Mouse (Mus musculus): ENCODE results near the gene Rbms3.

Rbms3 gene

DNA sequence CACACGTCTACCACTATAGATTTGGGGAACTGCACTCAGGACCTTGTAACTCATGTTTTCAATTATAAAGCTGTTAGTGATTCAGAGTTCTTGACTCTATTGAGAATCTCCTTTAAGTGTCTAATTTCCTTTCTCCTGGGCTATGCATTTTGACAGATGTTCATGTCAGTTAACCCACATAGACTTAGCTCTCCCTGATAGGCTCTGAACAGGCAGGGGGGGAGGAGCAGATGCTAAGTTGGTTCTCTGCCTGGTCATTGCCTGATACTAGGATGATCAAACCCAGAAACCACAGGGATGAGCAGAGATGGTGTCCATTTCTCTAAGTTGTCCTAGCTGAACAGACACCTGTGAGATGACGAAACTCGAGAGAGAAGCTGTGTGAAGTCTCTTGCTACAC is 707.2 kb downstream of the Rbms3 start:
- DNase-seq (ENCODE audit: extremely low spot score, low read depth, low spot score), result no peak

DNA sequence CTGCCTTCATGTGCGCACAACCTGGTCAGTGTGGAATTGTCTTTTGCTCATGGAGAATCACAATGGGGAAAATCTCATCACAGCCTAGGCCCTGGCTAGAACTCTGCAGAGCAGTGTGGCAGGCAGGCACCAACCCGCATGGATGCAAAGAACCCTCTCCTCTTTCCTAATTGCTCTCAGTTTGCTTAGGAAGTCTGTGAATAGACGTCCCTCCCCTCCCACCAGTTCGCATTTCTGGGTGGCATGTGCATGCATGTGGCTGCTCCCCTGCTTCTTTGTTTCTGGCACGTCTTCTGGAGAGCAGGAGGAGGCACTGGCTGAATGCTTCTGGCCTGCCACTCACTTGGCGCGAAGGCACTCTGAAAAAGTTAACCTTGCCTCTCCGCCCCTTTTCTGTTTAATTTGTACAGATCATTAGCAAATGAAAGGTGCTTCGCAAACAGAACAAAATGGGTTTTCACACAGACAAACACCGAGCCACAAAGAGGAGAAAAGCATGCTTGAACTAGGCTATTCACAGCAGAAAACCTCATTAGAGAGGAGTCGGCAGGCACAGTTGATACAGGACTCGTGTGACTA is 710.2 kb downstream of the Rbms3 start:
- no peak for DNase-seq (ENCODE audit: extremely low spot score, low read depth, low spot score)

DNA sequence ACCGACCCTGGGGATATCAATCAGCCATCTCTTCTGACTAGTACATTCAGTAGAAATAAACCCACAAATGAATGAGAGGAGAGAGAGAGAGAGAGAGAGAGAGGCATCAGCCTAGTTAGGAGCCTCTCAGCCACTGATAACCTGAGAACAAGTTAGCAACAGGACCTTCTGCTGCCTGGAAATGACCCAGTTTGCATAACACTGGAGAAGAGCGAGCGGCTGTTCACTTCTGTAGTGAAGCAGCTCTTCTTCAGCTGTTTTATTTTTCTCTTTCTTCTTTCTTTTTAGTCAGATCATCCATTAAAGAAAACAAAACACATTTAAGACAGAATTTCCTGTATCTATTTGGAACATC is 717.2 kb downstream of the Rbms3 start:
- no peak for DNase-seq (ENCODE audit: extremely low spot score, low read depth, low spot score)

DNA sequence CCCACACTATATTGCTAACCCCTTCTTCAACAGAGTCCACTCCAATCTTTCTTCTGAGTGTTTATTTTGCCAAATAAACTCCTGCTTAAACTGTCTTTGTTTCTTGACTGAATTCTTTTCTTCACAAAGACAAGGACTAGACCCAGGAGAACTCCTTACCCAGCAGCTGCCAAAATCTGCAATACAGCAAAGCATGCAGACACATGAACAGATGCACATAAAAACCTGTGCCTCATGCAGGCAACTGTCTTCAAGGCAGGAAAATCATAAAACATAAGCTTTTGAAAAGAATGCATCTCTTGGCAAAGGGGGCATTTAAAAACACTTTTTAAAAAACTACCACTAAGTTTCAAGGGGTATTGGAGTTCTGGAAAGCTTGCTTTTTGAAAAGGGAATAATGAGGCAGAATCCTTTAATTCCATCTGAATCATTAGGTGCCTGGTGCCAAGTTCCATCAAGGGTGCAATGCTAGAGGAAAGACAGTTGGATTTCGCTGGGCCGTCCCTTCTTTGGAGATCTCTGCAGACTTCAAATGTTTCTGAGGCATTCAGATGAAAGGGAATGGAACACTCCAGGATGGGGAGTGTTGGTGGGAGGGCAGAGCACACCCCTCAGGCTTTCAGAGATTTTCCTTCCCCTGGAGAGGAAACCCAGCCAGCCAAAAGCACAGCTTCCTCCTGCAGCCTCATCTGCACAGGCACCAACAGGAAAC is 717.8 kb downstream of the Rbms3 start:
- DNase-seq (ENCODE audit: extremely low spot score, low read depth, low spot score), result no peak

DNA sequence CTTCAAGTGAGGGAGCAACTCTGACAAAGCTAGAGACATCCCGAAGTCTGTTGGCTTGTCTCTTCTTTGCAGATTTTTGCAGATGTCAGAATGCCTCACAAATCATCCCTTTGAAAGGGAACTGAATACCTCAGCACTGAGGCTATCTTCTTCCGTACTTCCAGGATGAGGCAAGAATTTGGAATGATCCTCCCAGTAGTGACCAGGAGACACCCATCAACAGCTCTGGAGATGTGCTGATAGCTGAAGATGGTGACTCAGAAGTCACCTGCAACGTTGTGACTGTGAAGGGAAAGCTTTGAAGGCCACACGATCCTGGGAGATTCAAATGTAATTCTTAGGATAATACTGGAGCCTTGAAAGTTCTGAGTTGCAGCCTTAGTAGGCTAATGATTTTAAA is 720.2 kb downstream of the Rbms3 start:
- no peak for DNase-seq (ENCODE audit: extremely low spot score, low read depth, low spot score)

DNA sequence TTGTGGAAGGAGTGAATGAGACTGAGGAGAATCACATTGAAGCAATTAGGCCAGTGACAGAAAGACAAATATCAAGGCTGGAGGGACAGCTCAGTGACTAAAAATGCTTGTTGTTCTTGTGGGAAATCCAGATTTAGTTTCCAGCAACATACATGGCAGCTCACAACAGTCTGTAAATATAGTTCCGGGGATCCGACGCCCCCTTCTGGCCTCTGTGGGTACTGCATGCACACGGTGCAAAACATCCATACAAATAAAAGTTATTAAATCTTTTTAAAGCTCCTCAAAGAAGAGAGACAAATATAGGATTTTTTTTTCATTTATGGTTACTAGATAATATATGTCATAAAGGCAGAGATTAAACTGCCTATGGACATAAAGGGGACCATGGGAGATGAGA is 722.8 kb downstream of the Rbms3 start:
- no peak for DNase-seq (ENCODE audit: extremely low spot score, low read depth, low spot score)

DNA sequence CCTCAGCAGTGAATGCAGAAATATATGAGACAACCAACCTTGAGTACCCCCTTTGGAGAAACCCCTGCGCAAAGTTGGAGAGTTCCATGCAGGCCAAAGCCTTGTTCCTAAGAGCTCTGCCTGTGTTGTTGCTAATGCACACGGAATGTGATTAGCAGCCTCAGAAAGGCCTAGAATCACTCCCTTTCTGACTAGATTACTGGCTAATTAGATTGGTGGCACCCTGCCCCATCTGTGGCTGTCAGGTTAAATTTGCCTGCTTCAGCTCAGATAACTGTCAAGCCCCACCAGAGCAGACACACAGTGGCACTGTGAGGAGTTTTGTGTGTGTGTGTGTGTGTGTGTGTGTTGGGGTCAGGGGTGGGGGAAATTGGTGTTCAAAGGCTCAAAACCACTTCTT is 724.1 kb downstream of the Rbms3 start:
- no peak for DNase-seq (ENCODE audit: extremely low spot score, low read depth, low spot score)

DNA sequence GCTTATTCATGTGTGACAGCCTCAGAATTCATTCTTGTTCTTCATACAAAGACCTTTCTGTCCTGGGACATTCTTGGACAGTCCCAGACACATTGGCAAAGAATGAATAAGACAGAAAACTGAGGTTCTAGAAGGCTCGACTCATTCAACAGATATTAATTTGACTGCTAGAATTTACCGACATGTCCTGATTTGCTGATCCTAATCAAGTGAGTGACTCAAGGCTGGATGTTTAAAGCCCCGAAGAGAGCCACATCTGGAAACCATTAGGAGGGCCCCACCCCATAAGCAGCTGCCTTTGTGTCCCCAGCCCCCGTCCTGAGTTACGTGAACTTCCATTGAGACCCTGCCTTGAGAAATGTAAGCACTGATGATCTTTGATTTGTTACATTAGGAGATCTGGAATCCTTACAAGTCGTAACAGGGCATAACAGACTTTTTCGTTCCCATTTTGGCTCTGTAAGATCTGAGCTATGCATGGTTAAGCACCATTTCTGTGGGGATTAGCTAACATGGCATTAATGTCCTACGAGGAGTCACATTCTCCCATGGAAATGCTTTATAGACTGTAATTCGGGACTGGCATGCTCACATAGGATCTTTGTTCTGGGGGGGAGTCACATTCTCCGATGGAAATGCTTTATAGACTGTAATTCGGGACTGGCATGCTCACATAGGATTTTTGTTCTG is 726.3 kb downstream of the Rbms3 start:
- DNase-seq (ENCODE audit: extremely low spot score, low read depth, low spot score), result peak; percentile 64

DNA sequence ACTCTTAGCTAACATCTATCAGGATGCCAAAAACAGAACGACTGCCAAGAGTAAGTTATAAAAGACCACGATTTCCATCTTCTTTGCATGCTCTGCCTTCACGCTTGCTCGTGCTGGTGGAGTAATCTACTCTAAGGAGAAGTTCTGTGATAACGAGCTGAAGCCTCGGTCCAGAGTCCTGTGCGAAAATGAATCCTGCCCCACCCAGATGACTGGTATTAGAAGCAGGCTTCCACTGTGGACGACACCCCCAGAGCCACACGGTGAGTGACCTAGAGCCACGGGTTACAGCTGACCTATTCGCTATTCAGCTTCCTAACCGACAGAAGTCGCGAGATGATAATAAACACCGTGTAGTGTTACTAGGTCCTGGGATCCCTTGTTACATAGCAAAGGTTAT is 730.3 kb downstream of the Rbms3 start:
- DNase-seq (ENCODE audit: extremely low spot score, low read depth, low spot score), result no peak

DNA sequence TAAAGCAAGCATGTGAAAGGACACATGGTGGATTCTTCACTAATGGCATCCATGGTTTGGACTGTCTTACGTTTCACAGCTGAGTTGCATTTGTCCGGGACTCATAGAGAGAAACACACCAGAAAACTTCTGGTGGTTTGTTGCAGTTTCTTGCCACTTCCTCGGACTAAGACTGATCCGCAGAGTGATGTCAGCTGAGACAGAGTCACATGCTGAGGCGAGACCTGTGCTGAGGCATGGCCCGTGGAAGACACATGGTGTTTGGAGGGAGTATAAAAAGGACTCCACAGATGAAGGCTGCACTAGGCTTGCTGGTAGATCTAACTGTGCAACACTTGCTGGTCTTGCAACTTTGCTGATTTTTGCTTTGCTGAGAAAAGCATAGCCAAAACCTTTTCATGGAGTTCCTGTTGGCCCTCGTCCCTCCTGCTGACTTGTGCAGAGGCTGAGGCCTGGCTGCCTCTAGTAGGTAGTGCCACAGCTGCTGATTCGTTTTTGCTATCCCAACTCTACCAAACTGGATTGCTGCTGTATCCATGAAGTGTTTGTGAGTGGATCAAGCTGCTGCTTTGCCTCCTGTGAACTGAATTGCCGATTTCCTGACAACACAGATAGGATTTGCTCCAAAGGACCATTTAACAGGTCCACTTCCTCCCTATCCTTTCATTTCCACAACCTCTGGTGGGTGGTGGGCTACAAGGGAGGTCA is 742.6 kb downstream of the Rbms3 start:
- DNase-seq (ENCODE audit: extremely low spot score, low read depth, low spot score), result no peak

DNA sequence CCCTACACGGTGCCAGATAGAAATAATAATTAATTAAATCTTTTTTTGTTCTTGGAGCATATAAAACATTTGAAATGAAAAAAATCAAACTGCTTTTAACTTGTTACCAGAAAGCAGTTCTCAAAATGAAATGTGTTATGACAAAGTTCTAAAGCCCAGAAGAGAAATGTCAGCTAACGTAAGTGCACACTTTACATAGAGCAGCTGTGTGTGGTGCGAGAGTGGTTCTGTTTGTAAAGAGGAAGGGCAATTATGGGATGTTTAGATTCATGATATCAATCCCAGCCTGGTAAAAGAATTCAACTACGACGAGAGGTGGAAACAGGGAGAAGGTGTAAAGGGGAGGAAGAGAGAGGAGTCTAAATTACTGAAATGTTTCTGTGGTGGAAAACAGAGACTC is 744.1 kb downstream of the Rbms3 start:
- no peak for DNase-seq (ENCODE audit: extremely low spot score, low read depth, low spot score)

DNA sequence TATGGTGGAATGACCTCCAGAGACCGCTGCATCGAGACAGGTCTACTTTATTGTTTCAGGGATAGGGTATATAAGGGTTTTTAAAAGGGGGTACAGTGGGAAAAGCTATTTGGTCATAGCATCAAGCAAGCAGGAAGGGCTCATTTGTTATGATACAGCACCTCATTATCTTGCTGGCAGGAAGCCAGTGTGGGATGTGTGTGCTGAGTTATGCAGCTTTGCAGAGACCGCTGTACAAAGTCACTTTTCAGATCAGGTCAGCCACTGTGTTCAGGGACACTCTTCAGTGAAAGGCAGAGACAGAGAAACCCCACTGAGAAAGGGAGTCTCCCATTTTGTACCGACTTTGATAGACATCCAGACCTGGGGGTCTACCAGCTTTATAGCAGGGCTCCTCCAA is 749.2 kb downstream of the Rbms3 start:
- no peak for DNase-seq (ENCODE audit: extremely low spot score, low read depth, low spot score)

DNA sequence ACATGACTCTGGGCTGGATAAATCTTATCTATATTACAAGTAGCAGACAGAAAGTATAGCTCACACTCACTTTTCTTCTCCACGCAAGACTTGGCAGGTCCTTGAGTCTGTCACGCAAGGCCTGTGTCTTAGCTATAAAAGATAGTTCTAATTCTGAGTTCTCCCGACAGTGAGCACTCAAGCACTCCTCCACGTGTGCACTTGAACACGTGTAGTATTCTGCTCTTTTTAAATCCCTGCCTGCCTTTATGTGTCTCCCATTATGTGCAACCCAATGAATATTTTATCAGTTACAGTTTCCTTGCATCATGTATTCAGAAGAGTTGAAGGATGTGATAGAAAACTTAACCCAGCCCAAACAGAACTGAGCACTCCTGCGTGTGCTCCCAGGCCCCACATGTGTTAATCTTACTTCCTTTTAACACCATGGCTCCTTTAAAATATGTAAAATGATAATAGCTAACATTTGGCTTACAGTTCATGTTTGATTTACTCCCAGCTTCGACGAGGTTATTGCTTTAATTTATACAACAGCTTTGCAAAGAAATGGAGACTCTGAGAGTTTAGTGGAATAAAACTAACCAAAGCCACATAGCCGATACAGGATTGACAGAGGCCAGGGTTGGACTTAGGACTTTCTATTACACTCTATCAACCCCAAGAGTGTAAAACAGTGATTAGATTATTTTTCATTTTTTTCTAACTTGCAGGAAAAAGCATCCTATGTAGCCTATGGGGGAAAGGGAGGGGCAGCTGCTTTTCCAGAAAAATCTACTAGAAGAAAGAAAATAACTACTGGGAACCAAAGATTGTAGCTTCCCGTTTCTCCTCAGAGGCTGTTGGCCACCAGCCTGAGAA is 749.9 kb downstream of the Rbms3 start:
- DNase-seq (ENCODE audit: extremely low spot score, low read depth, low spot score), result no peak

DNA sequence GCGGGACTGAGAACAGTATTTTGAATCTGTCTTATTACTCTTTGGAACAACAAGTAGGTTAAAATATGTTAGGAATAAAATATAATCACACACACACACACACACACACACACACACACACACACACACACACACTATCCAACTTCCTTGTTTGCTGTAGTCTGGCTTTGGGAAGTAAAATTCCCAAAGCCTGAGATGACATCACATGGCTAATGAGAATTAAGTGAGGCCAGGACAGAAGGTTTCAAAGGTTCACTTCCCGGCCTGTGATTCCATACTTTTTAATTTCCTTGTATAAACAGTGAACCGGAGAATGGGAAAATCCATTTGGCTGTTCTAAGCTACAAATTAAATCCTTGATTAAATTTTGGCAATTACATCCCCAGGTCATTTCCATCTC is 752.9 kb downstream of the Rbms3 start:
- DNase-seq (ENCODE audit: extremely low spot score, low read depth, low spot score), result no peak

DNA sequence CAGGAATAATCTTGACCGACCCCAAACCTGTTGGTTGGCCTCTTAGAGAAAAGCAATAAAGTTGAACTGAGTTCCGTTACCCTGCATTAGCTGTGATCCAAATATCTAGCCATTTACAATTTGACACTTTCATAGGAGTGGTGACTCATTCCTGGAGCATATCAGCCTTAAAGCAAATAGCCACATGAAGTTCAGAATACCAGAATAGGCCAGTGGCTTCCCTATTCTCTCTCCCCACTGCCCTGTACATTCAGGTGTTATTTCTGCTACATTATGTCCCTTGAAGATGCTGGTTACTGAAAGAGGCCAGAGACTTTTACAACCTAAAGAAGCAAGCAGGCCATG is 755.8 kb downstream of the Rbms3 start:
- peak; percentile 8 for DNase-seq (ENCODE audit: extremely low spot score, low read depth, low spot score)

DNA sequence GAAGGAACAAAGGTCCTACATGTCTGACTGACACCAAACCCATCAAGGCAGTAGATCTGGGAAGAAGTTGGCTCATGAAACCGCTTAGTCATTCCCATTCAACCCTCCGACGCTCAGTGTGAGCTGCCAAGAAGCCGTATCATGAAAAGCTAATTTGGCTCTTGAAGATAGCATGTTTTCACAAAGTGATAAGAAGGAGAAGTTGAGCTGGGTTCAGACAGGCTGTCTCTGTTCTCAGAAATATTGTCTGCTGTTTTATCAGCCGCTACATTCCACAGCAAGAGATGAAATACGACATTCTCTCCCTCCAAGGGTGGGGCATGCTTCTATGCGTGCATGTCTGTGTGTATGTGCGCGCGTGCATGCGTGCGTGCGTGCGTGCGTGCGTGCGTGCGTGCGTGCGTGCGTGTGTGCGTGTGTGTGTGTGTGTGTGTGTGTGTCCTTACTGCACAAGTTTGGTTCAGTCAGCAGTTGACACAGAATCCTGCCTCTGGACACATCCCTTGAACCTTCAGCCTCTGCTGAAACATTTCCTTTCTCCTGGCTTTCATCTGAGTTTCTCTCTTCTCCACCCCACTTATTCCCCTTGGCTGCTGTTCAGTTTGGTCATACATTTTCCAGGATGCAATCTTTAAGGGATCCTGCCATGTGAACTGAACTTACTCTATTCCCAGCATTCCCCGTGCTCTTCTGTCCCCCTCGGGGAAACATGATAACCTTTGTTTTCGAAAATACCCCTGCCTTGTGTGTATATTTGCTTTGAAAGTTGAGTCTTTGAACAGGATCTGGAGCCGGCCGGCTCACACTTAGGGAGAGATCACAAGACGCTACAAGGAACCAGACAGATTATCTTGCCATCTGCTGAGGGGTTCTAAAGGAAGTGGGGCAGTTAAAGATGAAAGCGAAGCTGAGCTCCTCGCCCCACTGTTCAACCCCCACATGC is 756.4 kb downstream of the Rbms3 start:
- DNase-seq (ENCODE audit: extremely low spot score, low read depth, low spot score), result no peak

DNA sequence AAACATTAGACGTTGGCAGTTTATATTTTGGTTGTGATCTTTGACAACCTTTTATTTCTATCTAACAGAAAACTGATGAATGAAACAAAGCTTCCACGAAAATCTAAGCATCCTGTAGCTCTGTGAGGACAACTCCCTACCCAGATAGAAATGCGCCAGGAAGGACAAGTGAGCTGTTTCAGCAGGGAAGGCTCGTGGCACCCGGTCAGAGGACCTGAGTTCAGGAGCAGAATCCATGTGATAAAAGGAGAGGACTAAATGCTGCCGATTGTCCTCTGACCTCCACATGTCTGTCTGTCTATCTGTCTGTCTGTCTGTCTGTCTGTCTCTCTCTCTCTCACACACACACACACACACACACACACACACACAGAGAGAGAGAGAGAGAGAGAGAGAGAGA is 757.4 kb downstream of the Rbms3 start:
- DNase-seq (ENCODE audit: extremely low spot score, low read depth, low spot score), result no peak

DNA sequence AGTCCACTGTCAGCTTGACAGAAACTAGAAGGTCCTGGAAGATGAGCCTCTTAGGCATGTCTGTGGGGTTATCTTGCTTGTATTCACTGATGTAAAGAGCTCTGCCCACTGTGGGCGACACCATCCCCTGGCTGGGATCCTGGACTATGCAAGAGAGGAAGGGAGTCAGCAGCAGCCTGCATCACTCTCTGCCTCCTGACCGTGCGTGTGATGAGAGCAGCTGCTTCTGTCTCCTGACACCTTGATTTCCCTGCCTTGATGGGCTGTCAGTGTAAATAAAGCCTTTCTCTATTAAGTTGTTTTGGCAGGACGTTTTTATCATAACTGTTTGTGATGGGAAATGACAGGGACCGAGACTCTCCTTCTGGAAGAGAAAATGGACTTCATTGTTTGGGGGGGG is 758.1 kb downstream of the Rbms3 start:
- no peak for DNase-seq (ENCODE audit: extremely low spot score, low read depth, low spot score)

DNA sequence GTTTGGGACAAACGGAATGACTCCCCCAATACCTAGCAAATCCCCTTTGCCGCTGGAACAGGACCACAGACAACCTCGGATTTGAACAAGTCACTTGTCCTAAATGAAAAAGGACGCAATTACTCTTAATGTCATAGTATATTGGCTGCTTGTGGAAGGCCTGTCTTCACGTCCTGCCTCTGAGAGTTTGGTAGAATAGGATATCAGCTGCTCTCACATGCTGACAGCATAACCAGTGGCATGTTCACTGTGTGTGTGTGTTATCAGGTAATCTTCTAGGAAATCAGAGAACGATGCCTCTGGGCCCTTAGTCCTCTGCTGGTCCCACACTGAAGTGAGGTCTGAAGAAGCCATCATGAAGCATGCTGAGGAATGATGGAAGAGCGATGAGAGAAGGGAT is 763.7 kb downstream of the Rbms3 start:
- DNase-seq (ENCODE audit: extremely low spot score, low read depth, low spot score), result no peak

DNA sequence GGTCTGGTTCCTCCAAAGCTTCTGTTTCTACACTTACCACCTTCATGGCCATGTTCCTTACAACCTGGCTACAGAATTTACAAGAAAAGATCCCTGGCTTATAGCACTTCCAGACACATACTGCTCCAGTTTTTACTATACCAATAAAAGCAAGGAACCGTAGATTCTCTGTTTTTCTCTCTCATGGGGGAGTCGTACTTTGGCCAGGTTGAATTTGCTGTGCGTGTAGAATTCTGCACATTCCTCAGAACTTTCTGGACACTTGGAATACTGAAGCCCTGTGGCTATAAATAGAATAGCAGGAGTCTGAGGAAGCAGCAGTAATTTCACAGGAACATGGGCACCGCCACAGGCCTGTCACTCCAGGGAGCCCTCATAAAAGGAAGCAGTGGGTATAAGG is 766.1 kb downstream of the Rbms3 start:
- DNase-seq (ENCODE audit: extremely low spot score, low read depth, low spot score), result peak; percentile 18
